Comparison of ENCODE assay signal across 8 mouse cellular contexts in genomic region chr11:5862394-5863105, GRCm38 (mm10). TPM values are rescaled to one million over a fixed set of nuclear protein-coding genes. Genes with fewer than 3 reads are reported as not detected.
DNase-seq lines count a peak whose midpoint lies in the region; ATAC-seq and TF ChIP-seq lines count a peak whose summit lies in the region.

No protein-coding gene starts in this region.

- peak; percentile 93 for DNase-seq in heart, adult 11 months
- DNase-seq in heart, postnatal 25 days (ENCODE audit: low spot score) = no peak
- peak; percentile 69 for DNase-seq in adrenal gland, postnatal 25 days
- DNase-seq in hindbrain, embryonic 11.5 days (ENCODE audit: low spot score) = peak; percentile 20
- DNase-seq in limb, embryonic 14.5 days (ENCODE audit: low spot score) = no peak
- DNase-seq in right cerebral cortex, adult 2 months (ENCODE audit: low spot score in 2 of 2) = no peak

- no peaks in the 10 kb centered on the region for H3K36me3 ChIP-seq in hindbrain, embryonic 11.5 days (ENCODE audit: control insufficient read depth, insufficient read depth, low read length)
- peaks cover 8% of the 10 kb centered on the region for H3K36me3 ChIP-seq in limb, embryonic 14.5 days (ENCODE audit: control insufficient read depth, insufficient read depth, low read length)
- H3K36me3 ChIP-seq in neural tube, embryonic 15.5 days = no peaks in the 10 kb centered on the region

- WGBS in hindbrain, embryonic 11.5 days = 22% methylated on average over 15 of the region's 15 CpGs
- 13% methylated on average over 15 of the region's 15 CpGs for WGBS in limb, embryonic 14.5 days
- 20% methylated on average over 15 of the region's 15 CpGs for WGBS in neural tube, embryonic 15.5 days

- H3K4me1 ChIP-seq in hindbrain, embryonic 11.5 days (replicated peaks; ENCODE audit: control insufficient read depth, insufficient read depth, low read length) = peaks cover 7% of the 10 kb centered on the region
- H3K4me1 ChIP-seq in limb, embryonic 14.5 days (ENCODE audit: control insufficient read depth, insufficient read depth, low read length) = peaks cover 10% of the 10 kb centered on the region
- peaks cover 16% of the 10 kb centered on the region for H3K4me1 ChIP-seq in neural tube, embryonic 15.5 days

- H3K4me2 ChIP-seq in hindbrain, embryonic 11.5 days (replicated peaks; ENCODE audit: low read depth, low read length) = peak overlapping the region; percentile 39
- peak overlapping the region; percentile 85 for H3K4me2 ChIP-seq in limb, embryonic 14.5 days (replicated peaks; ENCODE audit: low read depth, low read length, severe bottlenecking)
- H3K4me2 ChIP-seq in neural tube, embryonic 15.5 days = peak overlapping the region; percentile 63

- no peak overlapping the region for H3K9ac ChIP-seq in hindbrain, embryonic 11.5 days (ENCODE audit: low read depth, low read length)
- peak overlapping the region; percentile 70 for H3K9ac ChIP-seq in limb, embryonic 14.5 days (ENCODE audit: low read depth, low read length, severe bottlenecking)
- no peak overlapping the region for H3K9ac ChIP-seq in neural tube, embryonic 15.5 days (replicated peaks)

- H3K9me3 ChIP-seq in hindbrain, embryonic 11.5 days (ENCODE audit: control insufficient read depth, low read length) = no peaks in the 10 kb centered on the region
- no peaks in the 10 kb centered on the region for H3K9me3 ChIP-seq in limb, embryonic 14.5 days (ENCODE audit: control insufficient read depth, low read length)
- no peaks in the 10 kb centered on the region for H3K9me3 ChIP-seq in neural tube, embryonic 15.5 days (replicated peaks)

- intact Hi-C loops in heart, postnatal 25 days (cut with DNase I) = no loop called here

- H3K27me3 ChIP-seq in hindbrain, embryonic 11.5 days (ENCODE audit: control insufficient read depth, insufficient read depth, low read length) = peaks cover 23% of the 10 kb centered on the region
- no peaks in the 10 kb centered on the region for H3K27me3 ChIP-seq in limb, embryonic 14.5 days (ENCODE audit: control insufficient read depth, insufficient read depth, low read length)
- H3K27me3 ChIP-seq in neural tube, embryonic 15.5 days (replicated peaks) = peaks cover 44% of the 10 kb centered on the region

- TF ChIP-seq POLR2A in limb, embryonic 14.5 days (IDR thresholded peaks at IDR 0.05; ENCODE audit: borderline replicate concordance, extremely low read depth, insufficient read depth, insufficient read length) = no peak

- H3K4me3 ChIP-seq in hindbrain, embryonic 11.5 days (ENCODE audit: low read depth, low read length) = peak overlapping the region; percentile 32
- H3K4me3 ChIP-seq in limb, embryonic 14.5 days (replicated peaks; ENCODE audit: low read length) = peak overlapping the region; percentile 54
- H3K4me3 ChIP-seq in neural tube, embryonic 15.5 days (replicated peaks) = peak overlapping the region; percentile 37

- no peak overlapping the region for H3K27ac ChIP-seq in hindbrain, embryonic 11.5 days (ENCODE audit: low read depth, low read length)
- no peak overlapping the region for H3K27ac ChIP-seq in limb, embryonic 14.5 days (replicated peaks; ENCODE audit: low read depth, low read length)
- H3K27ac ChIP-seq in neural tube, embryonic 15.5 days (replicated peaks) = 0 out of 2 replicates have a peak overlapping the region, but pooled peaks have one; percentile 20

- no peak for ATAC-seq in hindbrain, embryonic 11.5 days (ENCODE audit: low FRiP score)
- ATAC-seq in limb, embryonic 14.5 days (ENCODE audit: low FRiP score, low read depth) = 0 out of 2 replicates have a peak, but pooled peaks have one; percentile 7
- ATAC-seq in neural tube, embryonic 15.5 days (ENCODE audit: low FRiP score) = no peak
- no peak for ATAC-seq in CD4-positive, CD25-positive, alpha-beta regulatory T cell, adult 4 months

RNA-seq across cellular contexts. Expression of gene Aebp1, which starts 0.8 kb away (rescaled TPM):
- 10 to 100 TPM; 18.5 to 23.3 TPM for total RNA-seq in heart, postnatal 25 days (2021)
- total RNA-seq in adrenal gland, postnatal 25 days (2021) = 399 and 434 TPM in 2 replicates
- polyA plus RNA-seq in hindbrain, embryonic 11.5 days (2014; fragmentation: Nextera tagmentation; extraction: Ambion mirVana) = 19.0 and 20.4 TPM in 2 replicates
- 60.6 and 70.9 TPM in 2 replicates for polyA plus RNA-seq in limb, embryonic 14.5 days (2012; rRNA removed)
- 51.7 and 53.7 TPM in 2 replicates for polyA plus RNA-seq in limb, embryonic 14.5 days (2014; fragmentation: Nextera tagmentation; extraction: Ambion mirVana)
- polyA plus RNA-seq in neural tube, embryonic 15.5 days (2015; fragmentation: Nextera tagmentation; extraction: Ambion mirVana) = 22.1 and 24.3 TPM in 2 replicates
- under 1 TPM; 0.35 to 0.51 TPM for polyA plus RNA-seq in CD4-positive, CD25-positive, alpha-beta regulatory T cell, adult 4 months (2017; shearing (Covaris generic))

RNA-seq across cellular contexts. Expression of gene Pold2, which starts 15.5 kb away (rescaled TPM):
- total RNA-seq in heart, postnatal 25 days (2021) = 10 to 100 TPM; 29.2 to 33.2 TPM
- 33.6 and 42.2 TPM in 2 replicates for total RNA-seq in adrenal gland, postnatal 25 days (2021)
- 78.4 and 86.3 TPM in 2 replicates for polyA plus RNA-seq in hindbrain, embryonic 11.5 days (2014; fragmentation: Nextera tagmentation; extraction: Ambion mirVana)
- 158 and 206 TPM in 2 replicates for polyA plus RNA-seq in limb, embryonic 14.5 days (2012; rRNA removed)
- 95.7 and 95.8 TPM in 2 replicates for polyA plus RNA-seq in limb, embryonic 14.5 days (2014; fragmentation: Nextera tagmentation; extraction: Ambion mirVana)
- polyA plus RNA-seq in neural tube, embryonic 15.5 days (2015; fragmentation: Nextera tagmentation; extraction: Ambion mirVana) = 64.5 and 81.0 TPM in 2 replicates
- 10 to 100 TPM; 29.7 to 67.2 TPM for polyA plus RNA-seq in CD4-positive, CD25-positive, alpha-beta regulatory T cell, adult 4 months (2017; shearing (Covaris generic))

RNA-seq across cellular contexts. Expression of gene Polm, which starts 24.7 kb away (rescaled TPM):
- total RNA-seq in heart, postnatal 25 days (2021) = 1 to 10 TPM; 3.0 to 3.6 TPM
- total RNA-seq in adrenal gland, postnatal 25 days (2021) = 12.0 and 13.8 TPM in 2 replicates
- polyA plus RNA-seq in hindbrain, embryonic 11.5 days (2014; fragmentation: Nextera tagmentation; extraction: Ambion mirVana) = 5.6 and 6.9 TPM in 2 replicates
- 29.5 and 40.8 TPM in 2 replicates for polyA plus RNA-seq in limb, embryonic 14.5 days (2012; rRNA removed)
- polyA plus RNA-seq in limb, embryonic 14.5 days (2014; fragmentation: Nextera tagmentation; extraction: Ambion mirVana) = 10.6 and 11.1 TPM in 2 replicates
- polyA plus RNA-seq in neural tube, embryonic 15.5 days (2015; fragmentation: Nextera tagmentation; extraction: Ambion mirVana) = 6.5 and 8.5 TPM in 2 replicates
- 10 to 100 TPM; 17.2 to 37.5 TPM for polyA plus RNA-seq in CD4-positive, CD25-positive, alpha-beta regulatory T cell, adult 4 months (2017; shearing (Covaris generic))

RNA-seq across cellular contexts. Expression of gene Myl7, which starts 36.0 kb away (rescaled TPM):
- 100 to 1,000 TPM; 742 to 813 TPM for total RNA-seq in heart, postnatal 25 days (2021)
- total RNA-seq in adrenal gland, postnatal 25 days (2021) = not detected in 2 replicates
- polyA plus RNA-seq in hindbrain, embryonic 11.5 days (2014; fragmentation: Nextera tagmentation; extraction: Ambion mirVana) = 0.31 and 2.4 TPM in 2 replicates
- 0.19 and 0.36 TPM in 2 replicates for polyA plus RNA-seq in limb, embryonic 14.5 days (2012; rRNA removed)
- 0.92 and 1.00 TPM in 2 replicates for polyA plus RNA-seq in limb, embryonic 14.5 days (2014; fragmentation: Nextera tagmentation; extraction: Ambion mirVana)
- 1.4 and 10.6 TPM in 2 replicates for polyA plus RNA-seq in neural tube, embryonic 15.5 days (2015; fragmentation: Nextera tagmentation; extraction: Ambion mirVana)
- polyA plus RNA-seq in CD4-positive, CD25-positive, alpha-beta regulatory T cell, adult 4 months (2017; shearing (Covaris generic)) = not detected

RNA-seq across cellular contexts. Expression of gene Pgam2, which starts 59.0 kb away (rescaled TPM):
- 100 to 1,000 TPM; 914 to 924 TPM for total RNA-seq in heart, postnatal 25 days (2021)
- not detected in 2 replicates for total RNA-seq in adrenal gland, postnatal 25 days (2021)
- polyA plus RNA-seq in hindbrain, embryonic 11.5 days (2014; fragmentation: Nextera tagmentation; extraction: Ambion mirVana) = 7.9 and 8.5 TPM in 2 replicates
- 46.8 and 55.3 TPM in 2 replicates for polyA plus RNA-seq in limb, embryonic 14.5 days (2012; rRNA removed)
- polyA plus RNA-seq in limb, embryonic 14.5 days (2014; fragmentation: Nextera tagmentation; extraction: Ambion mirVana) = 64.4 and 88.3 TPM in 2 replicates
- polyA plus RNA-seq in neural tube, embryonic 15.5 days (2015; fragmentation: Nextera tagmentation; extraction: Ambion mirVana) = 14.4 and 21.9 TPM in 2 replicates
- polyA plus RNA-seq in CD4-positive, CD25-positive, alpha-beta regulatory T cell, adult 4 months (2017; shearing (Covaris generic)) = 1 to 10 TPM in 1 of 2 experiments, not detected in 1; 3.0 TPM

Comparison
In these comparisons a context has a peak if more than half of its experiments do, and no peak if none do; other contexts are left out.
1. DNase-seq: peak in heart, adult 11 months (single experiment), adrenal gland, postnatal 25 days (single experiment) and hindbrain, embryonic 11.5 days (single experiment); none in heart, postnatal 25 days (single experiment), limb, embryonic 14.5 days (single experiment) and right cerebral cortex, adult 2 months (0 of 2).
2. RNA of gene Aebp1, which starts 0.8 kb away (polyA plus RNA-seq): 51.7 to 70.9 TPM in limb, embryonic 14.5 days, 22.1 to 24.3 TPM in neural tube, embryonic 15.5 days and 19.0 to 20.4 TPM in hindbrain, embryonic 11.5 days; 0.35 to 0.51 TPM in CD4-positive, CD25-positive, alpha-beta regulatory T cell, adult 4 months; every median in the first group is over 10 times any median in the second.
3. Peak in every context shown above with its lines, with median percentiles within 50 percentile points of each other: H3K4me2 ChIP-seq and H3K4me3 ChIP-seq.